Mouse (Mus musculus): ENCODE measurements around the gene Cntnap2. TPM values are rescaled to one million over a fixed set of nuclear protein-coding genes. Genes with fewer than 3 reads are reported as not detected.

Cntnap2 gene
- polyA plus RNA-seq, 1 experiment from 2014 or later = 1.3 TPM

DNA sequence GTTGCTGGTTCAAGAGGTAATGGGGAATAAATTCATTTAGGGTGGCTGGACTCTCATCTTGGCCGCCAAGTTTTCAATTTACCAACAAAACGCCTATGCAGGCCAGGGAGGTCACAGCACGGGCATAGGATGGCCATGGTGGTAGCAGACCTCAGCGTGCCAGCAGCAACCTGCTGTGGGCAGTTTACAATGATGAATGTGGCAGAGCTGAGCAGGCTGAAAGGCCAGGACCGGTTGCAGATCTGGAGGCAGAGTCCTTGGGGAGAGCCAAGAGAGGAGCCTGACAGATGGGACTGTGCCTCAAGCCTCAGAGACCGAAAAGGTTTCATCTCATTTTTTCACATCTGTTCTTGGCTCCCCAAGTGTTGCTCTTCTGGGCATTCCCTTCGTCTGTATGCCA is 322.0 kb downstream of the Cntnap2 start:
- Histone ChIP-seq H3K27ac (ENCODE audit: low read depth) (no peak overlapping the region), H3K4me1 (replicated peaks; ENCODE audit: control insufficient read depth, insufficient read depth, low read length) (no peaks in the 10 kb centered on the region), H3K9ac (ENCODE audit: low read length) (no peak overlapping the region), H3K9me3 (ENCODE audit: control insufficient read depth, low read length) (no peaks in the 10 kb centered on the region), H3K4me3 (ENCODE audit: low read depth, low read length) (no peak overlapping the region), H3K36me3 (ENCODE audit: control insufficient read depth, insufficient read depth, low read length) (no peaks in the 10 kb centered on the region), H3K4me2 (ENCODE audit: low read length) (no peak overlapping the region), H3K27me3 (replicated peaks; ENCODE audit: control insufficient read depth, insufficient read depth, low read length) (no peaks in the 10 kb centered on the region)
- WGBS = 65% methylated on average over 7 of the region's 7 CpGs
- DNase-seq (ENCODE audit: low spot score) (no peak), ATAC-seq (replicated peaks; ENCODE audit: low FRiP score, low TSS enrichment, low read depth) (no peak)

DNA sequence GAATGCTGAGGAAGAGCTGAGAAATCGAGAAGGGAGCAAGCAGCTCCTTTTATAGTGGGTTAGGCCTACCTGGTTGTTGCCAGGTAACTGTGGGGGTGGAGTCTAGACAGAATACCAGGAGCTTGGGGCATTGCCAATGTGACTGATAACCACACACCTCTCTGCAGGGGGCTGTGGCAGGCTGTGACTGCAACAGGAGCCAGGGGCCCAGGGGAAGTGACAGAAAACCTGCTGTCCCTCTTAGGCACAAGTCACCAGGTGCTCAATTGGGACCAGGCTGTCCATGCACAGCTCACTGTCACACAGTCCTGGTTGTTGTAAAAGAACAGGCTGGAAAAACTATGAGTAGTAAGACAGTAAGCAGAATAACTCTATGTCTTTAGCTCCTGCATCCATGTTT is 329.9 kb downstream of the Cntnap2 start:
- DNase-seq (ENCODE audit: low spot score) (no peak), ATAC-seq (replicated peaks; ENCODE audit: low FRiP score, low TSS enrichment, low read depth) (no peak)
- Histone ChIP-seq H3K27ac (ENCODE audit: low read depth) (no peak overlapping the region), H3K27me3 (replicated peaks; ENCODE audit: control insufficient read depth, insufficient read depth, low read length) (no peaks in the 10 kb centered on the region), H3K4me2 (ENCODE audit: low read length) (no peak overlapping the region), H3K4me1 (replicated peaks; ENCODE audit: control insufficient read depth, insufficient read depth, low read length) (no peaks in the 10 kb centered on the region), H3K36me3 (ENCODE audit: control insufficient read depth, insufficient read depth, low read length) (no peaks in the 10 kb centered on the region), H3K4me3 (ENCODE audit: low read depth, low read length) (no peak overlapping the region), H3K9ac (ENCODE audit: low read length) (no peak overlapping the region), H3K9me3 (ENCODE audit: control insufficient read depth, low read length) (no peaks in the 10 kb centered on the region)
- WGBS = 48% methylated on average over 1 of the region's 1 CpGs

DNA sequence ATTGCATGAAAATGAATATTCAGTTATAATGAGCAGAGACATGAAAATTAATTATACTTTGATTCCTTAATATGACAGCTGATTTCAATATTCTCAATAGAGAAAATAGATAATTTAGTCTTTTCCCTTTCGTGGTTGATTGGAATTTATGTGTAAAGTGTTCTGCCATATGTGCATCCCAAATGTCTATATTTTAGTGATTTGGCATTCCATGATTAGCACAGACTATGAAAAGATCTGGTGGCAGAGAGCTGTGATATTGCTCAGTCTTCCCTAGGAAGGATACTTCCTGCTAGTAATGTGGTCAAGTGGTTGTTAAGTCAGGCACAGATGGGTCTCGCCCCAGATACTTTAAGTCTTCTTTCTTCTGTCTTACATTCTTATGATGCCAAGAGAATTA is 354.5 kb downstream of the Cntnap2 start:
- H3K27me3 ChIP-seq (replicated peaks; ENCODE audit: control insufficient read depth, insufficient read depth, low read length) = no peaks in the 10 kb centered on the region
- no peak overlapping the region for H3K4me2 ChIP-seq (ENCODE audit: low read length)
- H3K4me3 ChIP-seq (ENCODE audit: low read depth, low read length) = no peak overlapping the region
- no peaks in the 10 kb centered on the region for H3K36me3 ChIP-seq (ENCODE audit: control insufficient read depth, insufficient read depth, low read length)
- no peak overlapping the region for H3K27ac ChIP-seq (ENCODE audit: low read depth)
- WGBS = 86% methylated on average over 2 of the region's 2 CpGs
- ATAC-seq (replicated peaks; ENCODE audit: low FRiP score, low TSS enrichment, low read depth) (no peak), DNase-seq (ENCODE audit: low spot score) (no peak)
- no peaks in the 10 kb centered on the region for H3K4me1 ChIP-seq (replicated peaks; ENCODE audit: control insufficient read depth, insufficient read depth, low read length)
- no peak overlapping the region for H3K9ac ChIP-seq (ENCODE audit: low read length)
- H3K9me3 ChIP-seq (ENCODE audit: control insufficient read depth, low read length) = no peaks in the 10 kb centered on the region

DNA sequence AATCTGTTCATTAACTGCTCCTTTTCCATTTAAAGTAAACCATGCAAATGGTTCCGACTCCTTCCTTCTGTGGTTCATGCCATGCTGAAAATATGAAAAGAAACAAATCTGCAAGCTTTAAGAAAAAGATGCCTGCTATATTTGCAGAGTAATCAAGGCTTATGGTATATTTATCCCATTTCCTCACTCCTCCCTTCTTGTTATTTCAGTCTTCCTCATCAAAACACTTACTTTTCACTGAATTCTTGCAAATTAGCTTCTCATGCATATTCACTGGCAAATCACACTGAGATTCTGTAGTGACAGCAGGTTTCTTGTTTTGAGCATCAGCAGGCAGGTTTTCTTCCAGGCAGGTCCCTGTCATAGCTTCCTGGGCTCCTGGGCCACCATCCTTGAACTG is 396.3 kb downstream of the Cntnap2 start:
- DNase-seq (ENCODE audit: low spot score) (no peak), ATAC-seq (replicated peaks; ENCODE audit: low FRiP score, low TSS enrichment, low read depth) (no peak)
- H3K9ac ChIP-seq (ENCODE audit: low read length) = no peak overlapping the region
- H3K9me3 ChIP-seq (ENCODE audit: control insufficient read depth, low read length) = no peaks in the 10 kb centered on the region
- WGBS = 85% methylated on average over 1 of the region's 1 CpGs
- no peaks in the 10 kb centered on the region for H3K4me1 ChIP-seq (replicated peaks; ENCODE audit: control insufficient read depth, insufficient read depth, low read length)
- no peaks in the 10 kb centered on the region for H3K36me3 ChIP-seq (ENCODE audit: control insufficient read depth, insufficient read depth, low read length)
- H3K27me3 ChIP-seq (replicated peaks; ENCODE audit: control insufficient read depth, insufficient read depth, low read length) = no peaks in the 10 kb centered on the region
- no peak overlapping the region for H3K4me2 ChIP-seq (ENCODE audit: low read length)
- no peak overlapping the region for H3K4me3 ChIP-seq (ENCODE audit: low read depth, low read length)
- H3K27ac ChIP-seq (ENCODE audit: low read depth) = no peak overlapping the region

DNA sequence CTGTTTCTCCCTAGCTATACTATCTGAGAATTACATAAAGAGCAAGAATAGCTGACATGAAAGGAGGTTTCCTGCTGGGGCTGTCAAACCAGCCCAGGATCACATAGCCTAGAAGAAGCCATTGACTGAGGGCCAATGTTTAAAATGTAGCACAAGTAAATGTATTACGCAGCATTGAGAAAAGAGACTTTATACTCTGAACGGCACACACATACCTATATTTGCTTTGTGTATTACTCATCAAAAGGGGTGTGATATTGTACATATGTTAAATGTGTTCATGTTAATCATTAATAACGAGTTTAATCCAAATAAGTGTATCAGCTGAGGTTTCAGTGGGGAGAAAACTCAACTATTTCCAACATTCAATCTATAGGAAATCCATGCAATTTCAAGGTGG is 459.1 kb downstream of the Cntnap2 start:
- no peak for DNase-seq (ENCODE audit: low spot score)
- WGBS = 59% methylated on average over 3 of the region's 3 CpGs
- no peak for ATAC-seq (replicated peaks; ENCODE audit: low FRiP score, low TSS enrichment, low read depth)

DNA sequence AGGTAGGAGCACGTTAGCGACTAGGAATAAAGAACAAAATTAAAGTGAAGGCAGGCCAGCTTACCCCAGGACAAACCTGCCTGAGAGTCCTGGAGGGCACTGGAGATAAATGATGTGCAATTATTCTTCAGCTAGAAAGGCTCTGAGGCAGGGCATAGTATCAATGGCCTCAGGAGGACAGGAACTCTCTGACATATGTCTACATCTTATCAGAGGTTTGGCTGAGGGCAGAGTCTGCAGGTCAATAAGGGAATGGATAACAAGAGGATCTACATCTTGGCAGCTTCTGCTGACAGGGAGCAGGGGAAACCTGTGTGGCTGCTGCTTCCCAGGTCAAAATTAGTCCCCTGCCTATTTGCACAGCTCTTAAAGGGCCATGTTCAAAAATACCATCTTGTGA is 477.8 kb downstream of the Cntnap2 start:
- Histone ChIP-seq H3K4me3 (ENCODE audit: low read depth, low read length) (no peak overlapping the region), H3K4me2 (ENCODE audit: low read length) (no peak overlapping the region), H3K36me3 (ENCODE audit: control insufficient read depth, insufficient read depth, low read length) (no peaks in the 10 kb centered on the region), H3K27me3 (replicated peaks; ENCODE audit: control insufficient read depth, insufficient read depth, low read length) (no peaks in the 10 kb centered on the region), H3K9me3 (ENCODE audit: control insufficient read depth, low read length) (no peaks in the 10 kb centered on the region), H3K27ac (ENCODE audit: low read depth) (no peak overlapping the region), H3K4me1 (replicated peaks; ENCODE audit: control insufficient read depth, insufficient read depth, low read length) (no peaks in the 10 kb centered on the region), H3K9ac (ENCODE audit: low read length) (no peak overlapping the region)
- ATAC-seq (replicated peaks; ENCODE audit: low FRiP score, low TSS enrichment, low read depth) = no peak
- DNase-seq (ENCODE audit: low spot score) = no peak
- WGBS = 47% methylated on average over 2 of the region's 2 CpGs

More for the DNA sequence above, 459.1 kb downstream of the Cntnap2 start:
- H3K36me3 ChIP-seq (ENCODE audit: control insufficient read depth, insufficient read depth, low read length) = no peaks in the 10 kb centered on the region
- no peak overlapping the region for H3K4me3 ChIP-seq (ENCODE audit: low read depth, low read length)
- H3K4me1 ChIP-seq (replicated peaks; ENCODE audit: control insufficient read depth, insufficient read depth, low read length) = no peaks in the 10 kb centered on the region
- no peaks in the 10 kb centered on the region for H3K9me3 ChIP-seq (ENCODE audit: control insufficient read depth, low read length)
- H3K27me3 ChIP-seq (replicated peaks; ENCODE audit: control insufficient read depth, insufficient read depth, low read length) = no peaks in the 10 kb centered on the region
- H3K27ac ChIP-seq (ENCODE audit: low read depth) = no peak overlapping the region
- no peak overlapping the region for H3K9ac ChIP-seq (ENCODE audit: low read length)
- no peak overlapping the region for H3K4me2 ChIP-seq (ENCODE audit: low read length)

DNA sequence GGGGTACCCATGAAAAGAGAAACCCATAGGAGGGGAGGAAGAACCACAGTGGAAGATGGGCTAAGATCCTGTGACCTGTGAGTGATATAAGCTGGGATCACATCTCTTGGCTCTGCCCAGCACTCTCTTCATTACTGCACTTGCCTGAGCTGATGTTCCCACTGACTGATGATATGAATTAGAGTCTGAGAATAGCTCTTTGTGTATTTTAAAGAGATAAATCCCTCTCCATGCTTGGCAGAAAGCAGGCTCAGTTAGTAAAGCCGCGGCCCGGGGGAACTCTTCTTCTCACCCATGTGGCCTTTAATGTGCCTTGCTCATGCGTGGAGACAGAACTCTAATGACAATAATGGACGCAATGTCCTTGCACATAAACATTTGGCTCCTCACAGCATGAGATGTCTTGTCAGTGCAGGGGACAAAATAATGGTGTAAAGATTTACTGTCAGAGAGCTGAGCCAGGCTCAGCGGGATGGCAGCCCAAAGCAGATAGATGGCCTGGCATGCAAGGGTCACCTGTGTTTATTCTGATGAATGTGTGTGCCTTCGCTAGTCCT is 485.2 kb downstream of the Cntnap2 start:
- no peak for DNase-seq (ENCODE audit: low spot score)
- Histone ChIP-seq H3K27ac (ENCODE audit: low read depth) (no peak overlapping the region), H3K4me2 (ENCODE audit: low read length) (no peak overlapping the region), H3K9me3 (ENCODE audit: control insufficient read depth, low read length) (no peaks in the 10 kb centered on the region), H3K4me3 (ENCODE audit: low read depth, low read length) (no peak overlapping the region), H3K27me3 (replicated peaks; ENCODE audit: control insufficient read depth, insufficient read depth, low read length) (no peaks in the 10 kb centered on the region), H3K4me1 (replicated peaks; ENCODE audit: control insufficient read depth, insufficient read depth, low read length) (no peaks in the 10 kb centered on the region), H3K36me3 (ENCODE audit: control insufficient read depth, insufficient read depth, low read length) (no peaks in the 10 kb centered on the region), H3K9ac (ENCODE audit: low read length) (no peak overlapping the region)
- 26% methylated on average over 7 of the region's 7 CpGs for WGBS
- ATAC-seq (replicated peaks; ENCODE audit: low FRiP score, low TSS enrichment, low read depth) = no peak

DNA sequence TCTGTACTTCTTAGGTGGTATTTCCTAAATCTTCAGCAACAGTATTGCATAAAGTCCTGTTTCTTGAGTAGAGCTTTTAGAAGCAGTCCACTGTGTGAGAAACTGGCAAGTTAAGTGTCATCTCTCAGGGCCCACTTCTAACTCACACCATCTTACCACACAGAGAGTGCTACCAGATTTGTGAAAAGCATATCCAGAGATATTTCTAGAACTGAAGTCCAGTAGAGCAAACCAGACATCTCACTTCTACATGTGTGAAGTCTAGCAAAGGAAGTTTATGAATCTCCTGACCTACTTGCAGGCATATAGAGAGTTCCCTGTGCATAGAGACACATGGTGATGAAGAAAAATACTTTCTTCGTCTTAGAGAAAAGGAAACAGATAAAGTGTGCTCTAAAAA is 500.6 kb downstream of the Cntnap2 start:
- 91% methylated on average over 1 of the region's 1 CpGs for WGBS
- no peaks in the 10 kb centered on the region for H3K36me3 ChIP-seq (ENCODE audit: control insufficient read depth, insufficient read depth, low read length)
- no peak overlapping the region for H3K4me3 ChIP-seq (ENCODE audit: low read depth, low read length)

DNA sequence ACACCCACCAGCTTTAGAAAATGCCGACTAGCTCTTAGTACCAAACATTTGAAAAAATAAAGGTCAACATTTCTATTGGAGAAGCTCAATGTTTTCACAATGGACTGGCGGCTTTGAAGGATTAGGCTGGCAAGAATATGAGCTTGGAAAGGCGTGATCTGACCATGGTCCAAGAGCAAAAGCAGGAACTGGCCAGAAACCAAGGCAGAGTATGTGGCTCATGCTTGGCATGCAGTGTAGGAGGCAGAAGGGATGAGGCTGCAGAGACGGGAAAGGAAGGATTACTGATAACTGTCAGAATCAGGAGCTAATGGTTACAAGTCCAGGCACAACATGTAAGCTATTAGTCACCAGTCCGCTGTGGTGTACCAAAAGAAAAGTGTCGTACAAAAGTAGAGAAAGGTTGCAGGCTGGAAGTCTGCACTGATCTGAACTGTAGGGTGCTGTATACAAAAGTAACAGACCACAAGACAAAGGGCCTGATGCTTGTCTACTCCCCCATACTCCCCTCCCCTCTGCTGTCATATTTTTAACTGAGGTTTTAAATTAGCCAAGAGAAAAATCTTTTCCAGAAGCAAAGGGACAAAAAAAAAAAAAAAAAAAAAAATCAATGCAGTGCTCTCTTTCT is 525.4 kb downstream of the Cntnap2 start:
- WGBS = 68% methylated on average over 6 of the region's 6 CpGs
- no peaks in the 10 kb centered on the region for H3K36me3 ChIP-seq (ENCODE audit: control insufficient read depth, insufficient read depth, low read length)
- no peak overlapping the region for H3K4me2 ChIP-seq (ENCODE audit: low read length)
- no peak overlapping the region for H3K9ac ChIP-seq (ENCODE audit: low read length)
- no peaks in the 10 kb centered on the region for H3K27me3 ChIP-seq (replicated peaks; ENCODE audit: control insufficient read depth, insufficient read depth, low read length)
- H3K4me3 ChIP-seq (ENCODE audit: low read depth, low read length) = no peak overlapping the region
- DNase-seq (ENCODE audit: low spot score) = no peak
- no peak overlapping the region for H3K27ac ChIP-seq (ENCODE audit: low read depth)
- H3K4me1 ChIP-seq (replicated peaks; ENCODE audit: control insufficient read depth, insufficient read depth, low read length) = no peaks in the 10 kb centered on the region
- no peaks in the 10 kb centered on the region for H3K9me3 ChIP-seq (ENCODE audit: control insufficient read depth, low read length)
- ATAC-seq (replicated peaks; ENCODE audit: low FRiP score, low TSS enrichment, low read depth) = no peak

More for the DNA sequence above, 500.6 kb downstream of the Cntnap2 start:
- no peak overlapping the region for H3K4me2 ChIP-seq (ENCODE audit: low read length)
- no peaks in the 10 kb centered on the region for H3K27me3 ChIP-seq (replicated peaks; ENCODE audit: control insufficient read depth, insufficient read depth, low read length)
- H3K9ac ChIP-seq (ENCODE audit: low read length) = no peak overlapping the region
- DNase-seq (ENCODE audit: low spot score) (no peak), ATAC-seq (replicated peaks; ENCODE audit: low FRiP score, low TSS enrichment, low read depth) (no peak)
- H3K9me3 ChIP-seq (ENCODE audit: control insufficient read depth, low read length) = no peaks in the 10 kb centered on the region
- no peaks in the 10 kb centered on the region for H3K4me1 ChIP-seq (replicated peaks; ENCODE audit: control insufficient read depth, insufficient read depth, low read length)
- no peak overlapping the region for H3K27ac ChIP-seq (ENCODE audit: low read depth)

Data from intestine, embryonic 14.5 days (tissue).